Mouse (Mus musculus): Measurements from ENCODE around the gene Mrrf.

GRCm38 (mm10) chr2:36092748-36093147 lies 43.4 kb upstream of the Mrrf start:
- no peak for TF ChIP-seq TAL1 (IDR thresholded peaks at IDR 0.05; ENCODE audit: low read length)
- no peak for TF ChIP-seq GATA1 (IDR thresholded peaks at IDR 0.05; ENCODE audit: low read length)
